ENCODE assay signal across 23 mouse cellular contexts in genomic region chr11:70742581-70743459, GRCm38 (mm10). TPM values are rescaled to one million over a fixed set of nuclear protein-coding genes. Genes with fewer than 3 reads are reported as not detected.
DNase-seq lines count a peak whose midpoint lies in the region; ATAC-seq and TF ChIP-seq lines count a peak whose summit lies in the region.
"Had no signal": no experiment of that assay in that cellular context is flagged by ENCODE, and none has a peak within 500 bp of the region (broad histone marks: within the 10 kb centered on the region; RNA-seq: fewer than 3 reads in every experiment).

No protein-coding gene starts in this region.

- DNase-seq in forebrain, postnatal 0 days: peak; percentile 57
- DNase-seq in right cerebral cortex, postnatal 10 days (ENCODE audit: low spot score in 2 of 2): peak; percentile 67 to 71
- no peak for DNase-seq in right cerebral cortex, adult 2 months (ENCODE audit: low spot score in 2 of 2)
- DNase-seq in brain, embryonic 14.5 days (ENCODE audit: low read depth): peak; percentile 33
- DNase-seq in layer of hippocampus, postnatal 10 days (ENCODE audit: low spot score in 2 of 2): peak; percentile 46 to 62
- no peak for DNase-seq in kidney, postnatal 4 days
- DNase-seq in frontal cortex, adult 2 months (ENCODE audit: extremely low spot score in 1 of 2, low spot score in 1 of 2): no peak
- DNase-seq: cerebellum, adult 11 months; embryo, embryonic 11 days; gastrocnemius, postnatal 14 days; heart, adult 18-20 months; heart, postnatal 36 days; lung, adult 18-20 months; midbrain, embryonic 14.5 days; thymus, adult 18-20 months; thymus, postnatal 4 days had no signal

- no peaks in the 10 kb centered on the region for H3K9me3 ChIP-seq in forebrain, postnatal 0 days (ENCODE audit: low read length)
- no peaks in the 10 kb centered on the region for H3K9me3 ChIP-seq in forebrain, embryonic 16.5 days (ENCODE audit: control insufficient read depth, low read length)
- H3K9me3 ChIP-seq: forebrain, embryonic 10.5 days; hindbrain, embryonic 15.5 days had no signal

- H3K36me3 ChIP-seq in forebrain, postnatal 0 days (ENCODE audit: insufficient read depth): no peaks in the 10 kb centered on the region
- no peaks in the 10 kb centered on the region for H3K36me3 ChIP-seq in forebrain, embryonic 16.5 days (ENCODE audit: control insufficient read depth, insufficient read depth)
- H3K36me3 ChIP-seq: forebrain, embryonic 10.5 days; hindbrain, embryonic 15.5 days had no signal

- 0 out of 2 replicates have a peak, but pooled peaks have one; percentile 13 for TF ChIP-seq CTCF in forebrain, postnatal 0 days (IDR thresholded peaks at IDR 0.05; ENCODE audit: low read depth)
- TF ChIP-seq CTCF in brain, embryonic 14.5 days (IDR thresholded peaks at IDR 0.05; ENCODE audit: borderline replicate concordance, extremely low read depth, insufficient read depth, insufficient read length): no peak

- H3K4me1 ChIP-seq in forebrain, postnatal 0 days (ENCODE audit: insufficient read depth): no peaks in the 10 kb centered on the region
- no peaks in the 10 kb centered on the region for H3K4me1 ChIP-seq in forebrain, embryonic 16.5 days (replicated peaks; ENCODE audit: control insufficient read depth, insufficient read depth, low read length)
- H3K4me1 ChIP-seq: hindbrain, embryonic 15.5 days had no signal

- H3K27me3 ChIP-seq in forebrain, postnatal 0 days (ENCODE audit: insufficient read depth, low read length): no peaks in the 10 kb centered on the region
- no peaks in the 10 kb centered on the region for H3K27me3 ChIP-seq in forebrain, embryonic 16.5 days (replicated peaks; ENCODE audit: control insufficient read depth, insufficient read depth, low read length)
- H3K27me3 ChIP-seq: hindbrain, embryonic 15.5 days had no signal

- no peak overlapping the region for H3K4me2 ChIP-seq in forebrain, postnatal 0 days (ENCODE audit: low read depth)
- H3K4me2 ChIP-seq in forebrain, embryonic 16.5 days (ENCODE audit: low read length): no peak overlapping the region
- H3K4me2 ChIP-seq: hindbrain, embryonic 15.5 days had no signal

- no peak overlapping the region for H3K4me3 ChIP-seq in forebrain, postnatal 0 days (ENCODE audit: low read depth, low read length)
- no peak overlapping the region for H3K4me3 ChIP-seq in forebrain, embryonic 16.5 days (replicated peaks; ENCODE audit: low read length)
- H3K4me3 ChIP-seq: forebrain, embryonic 10.5 days; hindbrain, embryonic 15.5 days; megakaryocyte, embryonic 14.5 days had no signal

- ATAC-seq in forebrain, postnatal 0 days: peak; percentile 81
- no peak for ATAC-seq in forebrain, embryonic 16.5 days
- ATAC-seq: activated CD4-positive, CD25-positive, alpha-beta regulatory T cell, adult 4 months; intestine, postnatal 0 days had no signal

- TF ChIP-seq POLR2A in brain, embryonic 14.5 days (IDR thresholded peaks at IDR 0.05; ENCODE audit: borderline replicate concordance, extremely low read depth, insufficient read depth, insufficient read length, poor library complexity, severe bottlenecking): no peak

- H3K27ac ChIP-seq in forebrain, postnatal 0 days (ENCODE audit: low read depth, low read length): peak overlapping the region; percentile 15; the same call in 1 of the 2 replicates
- no peak overlapping the region for H3K27ac ChIP-seq in forebrain, embryonic 16.5 days (ENCODE audit: low read length)
- H3K27ac ChIP-seq: forebrain, embryonic 10.5 days; hindbrain, embryonic 15.5 days had no signal

- peak overlapping the region; percentile 18; the same call in 1 of the 2 replicates for H3K9ac ChIP-seq in forebrain, postnatal 0 days
- H3K9ac ChIP-seq in forebrain, embryonic 16.5 days (replicated peaks; ENCODE audit: low read depth, low read length): no peak overlapping the region
- H3K9ac ChIP-seq: hindbrain, embryonic 15.5 days had no signal

- WGBS in forebrain, postnatal 0 days: 63% methylated on average over 12 of the region's 12 CpGs
- WGBS in forebrain, embryonic 16.5 days: 74% methylated on average over 12 of the region's 12 CpGs

RNA-seq across cellular contexts. Expression of gene Zfp3, which starts 21.2 kb away (rescaled TPM):
- 13.4 and 14.8 TPM in 2 replicates for total RNA-seq in forebrain, postnatal 0 days (2014; rRNA removed)
- 13.5 and 15.1 TPM in 2 replicates for polyA plus RNA-seq in forebrain, postnatal 0 days (2015; fragmentation: Nextera tagmentation; extraction: Ambion mirVana)
- polyA plus RNA-seq in forebrain, embryonic 16.5 days (2015; fragmentation: Nextera tagmentation; extraction: Ambion mirVana): 18.2 and 18.9 TPM in 2 replicates
- 5.8 and 7.7 TPM in 2 replicates for polyA plus RNA-seq in brain, embryonic 14.5 days (2012; rRNA removed)
- total RNA-seq in layer of hippocampus, postnatal 10 days (2021): 10 to 100 TPM; 16.2 to 17.4 TPM
- 8.7 and 9.8 TPM in 2 replicates for polyA plus RNA-seq in frontal cortex, adult 2 months (2012; rRNA removed)

RNA-seq across cellular contexts. Expression of gene Kif1c, which starts 42.5 kb away (rescaled TPM):
- total RNA-seq in forebrain, postnatal 0 days (2014; rRNA removed): 16.8 and 25.9 TPM in 2 replicates
- polyA plus RNA-seq in forebrain, postnatal 0 days (2015; fragmentation: Nextera tagmentation; extraction: Ambion mirVana): 1.1 and 1.2 TPM in 2 replicates
- 1.4 and 1.5 TPM in 2 replicates for polyA plus RNA-seq in forebrain, embryonic 16.5 days (2015; fragmentation: Nextera tagmentation; extraction: Ambion mirVana)
- polyA plus RNA-seq in brain, embryonic 14.5 days (2012; rRNA removed): 15.7 and 23.0 TPM in 2 replicates
- 10 to 100 TPM; 55.9 to 59.9 TPM for total RNA-seq in layer of hippocampus, postnatal 10 days (2021)
- 45.2 and 48.5 TPM in 2 replicates for polyA plus RNA-seq in frontal cortex, adult 2 months (2012; rRNA removed)

RNA-seq across cellular contexts. Expression of gene Inca1, which starts 42.9 kb away (rescaled TPM):
- 0.62 and 0.69 TPM in 2 replicates for total RNA-seq in forebrain, postnatal 0 days (2014; rRNA removed)
- 1.5 and 2.1 TPM in 2 replicates for polyA plus RNA-seq in forebrain, postnatal 0 days (2015; fragmentation: Nextera tagmentation; extraction: Ambion mirVana)
- 0.61 and 1.3 TPM in 2 replicates for polyA plus RNA-seq in forebrain, embryonic 16.5 days (2015; fragmentation: Nextera tagmentation; extraction: Ambion mirVana)
- 0.61 and 0.72 TPM in 2 replicates for polyA plus RNA-seq in brain, embryonic 14.5 days (2012; rRNA removed)
- total RNA-seq in layer of hippocampus, postnatal 10 days (2021): 1 to 10 TPM; 1.4 to 1.8 TPM
- polyA plus RNA-seq in frontal cortex, adult 2 months (2012; rRNA removed): 3.5 and 3.9 TPM in 2 replicates
- total RNA-seq: neutrophil, adult 5-6 weeks had no signal

RNA-seq across cellular contexts. Expression of gene Camta2, which starts 54.9 kb away (rescaled TPM):
- total RNA-seq in forebrain, postnatal 0 days (2014; rRNA removed): 12.8 and 17.3 TPM in 2 replicates
- polyA plus RNA-seq in forebrain, postnatal 0 days (2015; fragmentation: Nextera tagmentation; extraction: Ambion mirVana): 11.1 and 17.7 TPM in 2 replicates
- 17.2 and 21.3 TPM in 2 replicates for polyA plus RNA-seq in forebrain, embryonic 16.5 days (2015; fragmentation: Nextera tagmentation; extraction: Ambion mirVana)
- 17.7 and 25.2 TPM in 2 replicates for polyA plus RNA-seq in brain, embryonic 14.5 days (2012; rRNA removed)
- total RNA-seq in layer of hippocampus, postnatal 10 days (2021): 100 to 1,000 TPM; 183 to 189 TPM
- polyA plus RNA-seq in frontal cortex, adult 2 months (2012; rRNA removed): 95.6 and 121 TPM in 2 replicates

Comparison
In these comparisons a context has a peak if more than half of its experiments do, and no peak if none do; other contexts are left out.
1. DNase-seq: peak in forebrain, postnatal 0 days (single experiment), right cerebral cortex, postnatal 10 days (2 of 2), brain, embryonic 14.5 days (single experiment) and layer of hippocampus, postnatal 10 days (2 of 2); none in right cerebral cortex, adult 2 months (0 of 2), kidney, postnatal 4 days (0 of 2) and frontal cortex, adult 2 months (0 of 2).